In genomic region chr2:19326376-19326775, GRCm38 (mm10) we compare ENCODE assay signal across 33 mouse cellular contexts.
"Had no signal": no experiment of that assay in that cellular context is flagged by ENCODE, and none has a peak within 500 bp of the region (broad histone marks: within the 10 kb centered on the region; RNA-seq: fewer than 3 reads in every experiment).

No protein-coding gene starts in this region.

- H3K27ac ChIP-seq: heart, embryonic 10.5 days; heart, embryonic 13.5 days; heart, embryonic 15.5 days; hindbrain, embryonic 10.5 days; hindbrain, embryonic 12.5 days; hindbrain, embryonic 13.5 days; hindbrain, embryonic 14.5 days; hindbrain, embryonic 15.5 days; hindbrain, postnatal 0 days; kidney, embryonic 15.5 days; kidney, postnatal 0 days; layer of hippocampus, adult 2 months; left cerebral cortex, adult 2 months had no signal

- H3K36me3 ChIP-seq: heart, embryonic 10.5 days; heart, embryonic 12.5 days; heart, embryonic 13.5 days; heart, embryonic 15.5 days; hindbrain, embryonic 10.5 days; hindbrain, embryonic 12.5 days; hindbrain, embryonic 13.5 days; hindbrain, embryonic 15.5 days; kidney, embryonic 15.5 days had no signal

- H3K9me3 ChIP-seq: heart, embryonic 10.5 days; heart, embryonic 12.5 days; heart, embryonic 13.5 days; heart, embryonic 15.5 days; hindbrain, embryonic 10.5 days; hindbrain, embryonic 12.5 days; hindbrain, embryonic 13.5 days; hindbrain, embryonic 15.5 days; kidney, embryonic 15.5 days had no signal

- H3K27me3 ChIP-seq: heart, embryonic 12.5 days; heart, embryonic 13.5 days; heart, embryonic 15.5 days; hindbrain, embryonic 12.5 days; hindbrain, embryonic 13.5 days; hindbrain, embryonic 15.5 days; kidney, embryonic 15.5 days had no signal

- H3K4me2 ChIP-seq: heart, embryonic 11.5 days; heart, embryonic 12.5 days; heart, embryonic 13.5 days; heart, embryonic 15.5 days; hindbrain, embryonic 12.5 days; hindbrain, embryonic 13.5 days; hindbrain, embryonic 14.5 days; hindbrain, embryonic 15.5 days; kidney, embryonic 15.5 days had no signal

- DNase-seq: heart, postnatal 10 days; heart, postnatal 14 days; heart, postnatal 36 days; heart, postnatal 4 days; kidney, adult 11 months; kidney, adult 18-20 months; kidney, adult 2 months; kidney, adult 8-10 months; kidney, adult 9 months; kidney, postnatal 10 days; kidney, postnatal 14 days; kidney, postnatal 25 days; kidney, postnatal 36 days; kidney, postnatal 4 days; layer of hippocampus, adult 9-11 months; layer of hippocampus, postnatal 36 days had no signal

- ATAC-seq: hindbrain, embryonic 16.5 days; hindbrain, postnatal 0 days; inflammation-experienced regulatory T-cells, adult 6 months had no signal

- H3K9ac ChIP-seq: heart, embryonic 12.5 days; heart, embryonic 13.5 days; heart, embryonic 15.5 days; hindbrain, embryonic 12.5 days; hindbrain, embryonic 13.5 days; hindbrain, embryonic 14.5 days; hindbrain, embryonic 15.5 days; kidney, embryonic 15.5 days had no signal

- H3K4me3 ChIP-seq: heart, embryonic 10.5 days; heart, embryonic 12.5 days; heart, embryonic 13.5 days; heart, embryonic 15.5 days; hindbrain, embryonic 10.5 days; hindbrain, embryonic 12.5 days; hindbrain, embryonic 13.5 days; hindbrain, embryonic 15.5 days; kidney, embryonic 15.5 days; layer of hippocampus, adult 2 months; left cerebral cortex, adult 2 months had no signal

- H3K4me1 ChIP-seq: heart, embryonic 10.5 days; heart, embryonic 12.5 days; heart, embryonic 13.5 days; heart, embryonic 15.5 days; hindbrain, embryonic 10.5 days; hindbrain, embryonic 12.5 days; hindbrain, embryonic 13.5 days; hindbrain, embryonic 15.5 days; kidney, embryonic 15.5 days had no signal
